20 mouse cellular contexts compared by ENCODE assay signal in genomic region chr4:148291080-148291479, GRCm38 (mm10). TPM values are rescaled to one million over a fixed set of nuclear protein-coding genes. Genes with fewer than 3 reads are reported as not detected.
"Had no signal": no experiment of that assay in that cellular context is flagged by ENCODE, and none has a peak within 500 bp of the region (broad histone marks: within the 10 kb centered on the region; RNA-seq: fewer than 3 reads in every experiment).

No protein-coding gene starts in this region.

- H3K4me2 ChIP-seq: lung, embryonic 15.5 days; midbrain, embryonic 11.5 days; midbrain, embryonic 13.5 days; midbrain, embryonic 15.5 days; neural tube, embryonic 12.5 days; stomach, embryonic 15.5 days had no signal

- H3K9me3 ChIP-seq: lung, embryonic 15.5 days; megakaryocyte, embryonic 14.5 days; midbrain, embryonic 13.5 days; midbrain, embryonic 15.5 days; neural tube, embryonic 12.5 days; stomach, embryonic 15.5 days had no signal

- H3K27ac ChIP-seq: lung, embryonic 15.5 days; macrophage; midbrain, embryonic 13.5 days; midbrain, embryonic 15.5 days; neural tube, embryonic 12.5 days; stomach, embryonic 15.5 days; stomach, postnatal 0 days had no signal

- DNase-seq: lung, adult 2 months; lung, postnatal 14 days; lung, postnatal 36 days; right cerebral cortex, postnatal 14 days; thymus, adult 2 months; thymus, postnatal 25 days; thymus, postnatal 4 days had no signal

- ATAC-seq: lung, postnatal 0 days; midbrain, embryonic 13.5 days; midbrain, embryonic 15.5 days had no signal

- H3K27me3 ChIP-seq: midbrain, embryonic 15.5 days had no signal

- H3K9ac ChIP-seq: lung, embryonic 15.5 days; midbrain, embryonic 13.5 days; midbrain, embryonic 15.5 days; neural tube, embryonic 12.5 days; stomach, embryonic 15.5 days had no signal

- H3K4me3 ChIP-seq: lung, embryonic 15.5 days; megakaryocyte, embryonic 14.5 days; midbrain, embryonic 13.5 days; midbrain, embryonic 15.5 days; neural tube, embryonic 12.5 days; stomach, embryonic 15.5 days had no signal

- H3K36me3 ChIP-seq: lung, embryonic 15.5 days; midbrain, embryonic 13.5 days; midbrain, embryonic 15.5 days; neural tube, embryonic 12.5 days; stomach, embryonic 15.5 days had no signal

RNA-seq across cellular contexts. Expression of gene Disp3, which starts 3.3 kb away (rescaled TPM):
- total RNA-seq: megakaryocyte progenitor cell, adult 5-6 weeks; monocyte, adult 5-6 weeks; neutrophil, adult 5-6 weeks had no signal
- polyA plus RNA-seq: lung, adult 2 months; macrophage had no signal
